Mouse (Mus musculus): Measurements from ENCODE around the gene Caml.
"Not testable (repeated sequence)": the region's sequence is repeated elsewhere in the genome, so short reads cannot be mapped to it uniquely, and the experiment has no call there.

Caml gene

GRCm38 (mm10) chr13:55622156-55622648, 603 bp upstream of the Caml start:
- DNase-seq (ENCODE audit: low spot score): not testable (repeated sequence)

- peak; percentile 90 for DNase-seq (ENCODE audit: low spot score)
Measured at GRCm38 (mm10) chr13:55634639-55635127, 11.9 kb downstream of the Caml start, which contains the start of gene Ddx46. Gene Ddx46 (plus strand): TSS chr13:55635027.

- no peak for DNase-seq (ENCODE audit: low spot score)
Measured at GRCm38 (mm10) chr13:55635146-55635571, 12.4 kb downstream of the Caml start.

- DNase-seq (ENCODE audit: low spot score): no peak
Measured at GRCm38 (mm10) chr13:55636185-55636983, 13.6 kb downstream of the Caml start.

GRCm38 (mm10) chr13:55640480-55640879, 17.7 kb downstream of the Caml start:
- DNase-seq (ENCODE audit: low spot score): peak; percentile 75

GRCm38 (mm10) chr13:55644525-55644924, 21.7 kb downstream of the Caml start:
- no peak for DNase-seq (ENCODE audit: low spot score)

- DNase-seq (ENCODE audit: low spot score): no peak
Measured at GRCm38 (mm10) chr13:55650098-55650497, 27.3 kb downstream of the Caml start.

- no peak for DNase-seq (ENCODE audit: low spot score)
Measured at GRCm38 (mm10) chr13:55650980-55651379, 28.2 kb downstream of the Caml start.

GRCm38 (mm10) chr13:55668550-55668949, 45.7 kb downstream of the Caml start:
- peak; percentile 38 for DNase-seq (ENCODE audit: low spot score)

GRCm38 (mm10) chr13:55672711-55673110, 49.9 kb downstream of the Caml start:
- DNase-seq (ENCODE audit: low spot score): no peak

- no peak for DNase-seq (ENCODE audit: low spot score)
Measured at GRCm38 (mm10) chr13:55677364-55677763, 54.6 kb downstream of the Caml start.
